Mouse (Mus musculus): ENCODE data around the gene Mesp1.

Mesp1 gene

DNA sequence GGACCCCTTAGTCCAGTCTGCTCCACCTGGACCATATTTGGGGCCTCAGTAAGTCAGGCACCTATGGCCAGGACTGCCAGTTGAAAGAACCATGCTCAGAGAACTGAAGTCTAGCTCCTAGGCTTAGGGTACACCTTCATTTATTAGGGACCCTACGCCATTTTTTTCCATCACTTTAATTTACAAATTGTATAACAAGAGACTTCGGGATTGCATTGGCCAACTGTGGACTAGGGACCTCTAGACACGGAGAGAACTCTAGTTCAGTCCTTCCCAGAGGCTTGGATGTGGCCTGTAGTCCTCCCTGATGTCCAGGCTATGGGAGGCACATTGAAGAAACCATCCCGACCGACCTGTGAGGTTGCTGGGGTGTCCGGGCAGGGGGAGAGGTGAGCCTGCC, at the start of gene Mesp1:
TSS of gene Mesp1 (minus strand) at position 101 of the 400 bp plus-strand sequence.
- DNase-seq (ENCODE audit: low read depth, low spot score), result no peak

GRCm38 (mm10) chr7:79842163-79842562, 48.6 kb upstream of the Mesp1 start:
- no peak for DNase-seq (ENCODE audit: low read depth, low spot score)

GRCm38 (mm10) chr7:79837247-79837646, 43.7 kb upstream of the Mesp1 start:
- no peak for DNase-seq (ENCODE audit: low read depth, low spot score)

DNA sequence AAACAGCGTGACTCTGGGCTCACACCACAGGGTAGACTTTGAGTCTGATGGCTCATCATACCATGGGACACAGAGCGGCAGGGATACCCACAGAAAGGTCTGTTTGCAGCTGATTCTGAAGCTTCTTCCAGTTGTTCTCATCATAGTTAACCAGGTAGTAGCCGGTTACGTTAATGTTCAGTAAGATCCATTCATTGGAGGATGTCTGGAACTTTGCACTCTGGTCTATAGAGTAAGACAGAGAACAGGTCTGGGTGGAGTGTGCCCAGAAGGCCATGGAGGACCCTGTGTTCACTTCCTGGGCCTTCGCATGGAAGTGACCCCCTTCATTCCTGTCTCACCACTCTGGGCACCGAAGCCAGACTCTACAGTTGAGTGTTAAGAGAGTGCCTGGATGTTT, 41.6 kb upstream of the Mesp1 start:
- DNase-seq (ENCODE audit: low read depth, low spot score), result no peak

- DNase-seq (ENCODE audit: low read depth, low spot score), result no peak
Observed at GRCm38 (mm10) chr7:79832980-79833379, 39.4 kb upstream of the Mesp1 start.

DNA sequence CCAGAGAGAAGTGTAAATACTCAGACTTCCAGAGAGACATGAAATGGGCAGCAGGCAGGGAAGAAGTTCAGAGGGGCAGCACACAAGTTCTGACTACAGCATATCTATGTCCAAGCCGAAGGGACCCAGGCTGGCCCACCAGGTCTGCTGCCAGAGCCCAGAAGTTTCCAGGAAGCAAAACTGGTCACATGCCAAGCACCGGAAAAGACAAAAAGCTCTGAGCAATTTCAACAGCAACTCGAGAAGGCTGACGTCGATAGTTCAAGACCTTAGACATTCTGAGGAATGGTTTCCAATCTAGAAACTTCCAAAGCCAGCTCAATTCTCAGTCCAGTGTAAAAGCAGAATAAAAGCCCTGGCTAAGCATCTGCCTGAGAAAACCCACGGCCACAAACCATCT, 38.0 kb upstream of the Mesp1 start:
- DNase-seq (ENCODE audit: low read depth, low spot score), result no peak

DNA sequence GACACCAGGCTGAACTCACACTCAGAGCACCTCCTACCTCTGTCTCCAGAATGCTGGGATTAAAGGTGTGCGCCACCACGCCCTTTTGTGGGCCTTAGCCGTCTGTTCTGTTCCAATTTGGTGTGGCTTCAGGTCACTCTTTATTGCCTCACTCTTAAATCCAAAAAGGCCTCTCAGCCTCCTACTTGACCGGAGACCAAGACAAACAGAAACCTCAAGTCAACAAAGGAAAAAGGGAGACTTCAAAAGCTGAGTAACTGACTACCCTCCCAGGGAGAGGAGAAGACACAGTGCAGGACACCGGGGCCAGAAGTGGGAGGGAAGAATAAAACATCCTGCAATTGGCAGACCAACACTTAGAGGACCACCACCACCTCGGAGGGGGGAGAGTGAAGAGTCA, 37.6 kb upstream of the Mesp1 start:
- no peak for DNase-seq (ENCODE audit: low read depth, low spot score)

DNA sequence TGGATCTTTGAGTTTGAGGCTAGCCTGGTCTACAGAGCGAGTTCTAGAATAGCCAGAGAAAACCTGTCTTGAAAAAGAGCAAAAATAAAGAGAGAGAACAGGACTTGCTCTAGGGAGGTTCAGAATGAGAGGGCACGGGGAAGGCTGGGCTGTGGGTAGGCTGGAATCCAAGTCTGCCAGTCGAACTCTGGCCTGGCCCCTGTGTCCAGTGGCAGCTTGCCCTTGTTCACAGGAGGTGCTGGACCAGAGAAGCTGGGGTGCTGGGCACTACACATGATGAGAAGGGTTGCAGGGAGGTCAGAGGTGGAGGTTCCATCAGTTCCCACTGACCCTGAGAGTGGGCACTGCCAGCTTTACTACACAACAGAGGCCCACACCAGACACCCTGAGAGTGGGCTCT, 34.8 kb upstream of the Mesp1 start:
- DNase-seq (ENCODE audit: low read depth, low spot score), result no peak

- DNase-seq (ENCODE audit: low read depth, low spot score), result no peak
Observed at GRCm38 (mm10) chr7:79822092-79822695, 28.6 kb upstream of the Mesp1 start.

GRCm38 (mm10) chr7:79819996-79820395, 26.4 kb upstream of the Mesp1 start:
- no peak for DNase-seq (ENCODE audit: low read depth, low spot score)

GRCm38 (mm10) chr7:79819515-79819914, 25.9 kb upstream of the Mesp1 start:
- no peak for DNase-seq (ENCODE audit: low read depth, low spot score)

DNA sequence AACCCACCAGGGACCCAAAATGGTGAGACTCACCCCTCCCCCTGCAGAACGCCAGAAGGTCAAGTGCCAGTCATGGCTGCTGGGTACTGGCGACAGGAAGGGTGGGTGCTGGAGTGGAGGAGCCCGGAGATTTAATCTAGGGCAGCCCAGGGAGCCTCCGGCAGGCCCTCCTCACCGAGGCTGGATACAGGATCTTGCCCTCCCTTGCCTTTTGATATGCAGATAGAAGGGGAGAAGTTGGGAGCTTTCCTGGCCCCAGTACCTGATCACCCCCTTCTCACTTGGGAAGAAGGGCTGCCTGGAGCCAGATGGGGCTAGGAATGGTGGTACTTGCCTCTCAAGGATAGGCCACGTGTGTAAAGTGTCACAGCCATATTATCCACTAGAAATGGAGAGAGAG, 24.7 kb upstream of the Mesp1 start:
- no peak for DNase-seq (ENCODE audit: low read depth, low spot score)

- no peak for DNase-seq (ENCODE audit: low read depth, low spot score)
Observed at GRCm38 (mm10) chr7:79813409-79813808, 19.8 kb upstream of the Mesp1 start.

GRCm38 (mm10) chr7:79810611-79811506, 17.3 kb upstream of the Mesp1 start, which contains the start of gene Mesp2:
TSS of gene Mesp2 (plus strand) at chr7:79810727.
- DNase-seq (ENCODE audit: low read depth, low spot score), result peak; percentile 78

DNA sequence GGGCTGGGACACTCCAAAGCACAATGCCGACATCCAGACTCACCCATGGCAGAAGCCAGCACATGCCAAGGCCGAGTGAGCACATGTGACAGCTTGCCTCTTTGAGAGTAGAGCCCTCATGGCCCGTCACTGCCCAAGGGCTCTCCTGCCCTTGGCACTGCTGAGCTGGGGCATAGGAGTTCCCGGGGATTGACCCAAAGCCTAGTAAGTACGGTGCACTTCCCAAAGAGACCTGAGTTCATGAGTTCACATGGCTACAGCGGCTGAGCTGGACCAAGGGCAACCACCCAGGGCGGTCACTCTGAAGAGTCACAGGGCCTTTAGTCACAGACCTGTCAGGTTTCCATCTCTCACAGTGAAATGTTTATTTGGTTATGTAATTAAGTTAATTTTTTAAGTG, 15.0 kb upstream of the Mesp1 start:
- no peak for DNase-seq (ENCODE audit: low read depth, low spot score)

- no peak for DNase-seq (ENCODE audit: low read depth, low spot score)
Observed at GRCm38 (mm10) chr7:79803887-79804286, 10.3 kb upstream of the Mesp1 start.

- no peak for DNase-seq (ENCODE audit: low read depth, low spot score)
Observed at GRCm38 (mm10) chr7:79802037-79802436, 8.4 kb upstream of the Mesp1 start.

DNA sequence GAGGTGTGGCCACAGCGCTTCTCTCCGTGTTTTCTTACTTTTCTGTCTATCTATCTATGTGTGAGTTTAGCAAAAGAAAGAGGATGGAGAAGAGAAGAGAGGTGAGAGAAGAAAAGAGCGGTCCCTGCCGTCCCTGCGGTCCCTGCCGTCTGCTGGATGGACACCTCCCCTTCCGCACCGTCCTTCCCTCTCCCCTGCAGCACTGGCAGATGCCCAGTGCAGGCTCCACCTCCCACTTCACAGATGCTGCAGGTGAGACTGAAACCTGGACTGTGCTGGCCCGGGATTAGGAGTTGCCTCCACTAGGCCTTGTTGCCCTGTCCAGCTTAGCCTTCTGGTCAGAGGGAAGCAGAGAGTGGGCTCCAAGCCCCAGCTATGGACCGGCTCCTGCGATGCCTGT, 7.8 kb upstream of the Mesp1 start:
- DNase-seq (ENCODE audit: low read depth, low spot score), result no peak

- no peak for DNase-seq (ENCODE audit: low read depth, low spot score)
Observed at GRCm38 (mm10) chr7:79800336-79800735, 6.7 kb upstream of the Mesp1 start.

DNA sequence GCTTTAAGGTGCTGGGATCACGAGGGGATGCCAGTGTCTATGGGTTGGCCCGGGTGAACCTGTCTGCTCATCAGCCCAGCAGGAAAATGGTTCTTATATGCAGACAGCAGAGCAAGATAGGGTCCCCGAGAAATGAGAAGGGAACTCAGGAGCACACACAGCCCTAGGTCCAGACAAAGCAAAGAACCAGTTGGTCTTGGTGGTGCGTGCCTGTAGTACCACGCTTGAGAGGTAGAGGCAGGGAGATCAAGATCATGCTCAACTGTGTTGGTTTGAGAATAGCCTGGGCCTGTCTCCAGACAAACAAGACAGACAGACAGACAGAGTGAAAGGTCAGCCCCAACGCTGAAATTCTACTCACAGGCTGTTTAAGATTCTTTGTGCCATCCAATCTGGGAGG, 5.9 kb upstream of the Mesp1 start:
- no peak for DNase-seq (ENCODE audit: low read depth, low spot score)

DNA sequence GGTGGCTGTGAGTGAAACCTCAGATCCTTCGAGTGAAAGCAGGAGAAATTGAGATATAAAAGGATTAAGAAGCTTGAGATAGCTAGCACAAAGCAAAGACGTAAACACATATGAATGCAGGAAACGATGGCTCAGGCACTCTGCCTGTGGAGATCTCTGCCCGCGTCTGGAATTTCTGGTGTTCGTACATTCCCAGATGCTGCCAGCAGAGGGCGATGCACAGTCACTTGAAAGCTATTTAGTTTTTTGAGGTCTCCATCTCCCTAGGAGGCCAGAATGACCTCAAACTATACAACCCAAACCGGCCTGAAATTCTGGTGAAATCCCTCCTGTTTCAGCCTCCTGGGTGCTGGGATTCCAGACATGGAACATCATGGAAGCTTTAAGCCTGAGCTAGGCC, 5.5 kb upstream of the Mesp1 start:
- peak; percentile 87 for DNase-seq (ENCODE audit: low read depth, low spot score)

- DNase-seq (ENCODE audit: low read depth, low spot score), result no peak
Observed at GRCm38 (mm10) chr7:79798606-79799005, 5.0 kb upstream of the Mesp1 start.
